Mouse (Mus musculus): Measurements from ENCODE around the gene Pygl. TPM values are rescaled to one million over a fixed set of nuclear protein-coding genes. Genes with fewer than 3 reads are reported as not detected.

Gene Pygl
- total RNA-seq (2021), result 10 to 100 TPM; 13.9 to 15.9 TPM

DNA sequence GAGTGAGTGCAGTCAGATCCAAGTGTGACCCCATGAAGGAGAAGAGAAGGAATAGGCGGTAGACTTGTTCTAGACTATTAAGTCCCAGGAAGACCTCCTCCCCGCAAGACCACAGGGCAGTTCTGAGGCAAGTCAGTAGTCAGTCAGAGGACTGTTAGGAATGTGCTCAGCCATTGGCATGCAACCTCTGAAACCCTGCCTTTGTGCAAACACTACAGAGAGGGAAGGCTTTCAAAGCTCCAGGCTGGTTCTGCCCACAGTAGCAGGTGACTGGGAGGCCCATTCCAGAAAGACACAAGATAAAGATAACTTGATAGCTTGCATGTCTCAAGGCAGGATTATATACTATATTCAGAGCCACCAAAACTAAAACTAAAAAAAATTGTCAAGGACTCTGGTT lies at the start of gene Pygl:
Pygl (minus strand) TSS at position 195 of the 400 bp plus-strand sequence.
- no peak for DNase-seq

GRCm38 (mm10) chr12:70280930-70281329 lies 49.6 kb upstream of the Pygl start:
- no peak for DNase-seq

GRCm38 (mm10) chr12:70280381-70280780 lies 49.1 kb upstream of the Pygl start:
- no peak for DNase-seq

GRCm38 (mm10) chr12:70277071-70277939 lies 46.0 kb upstream of the Pygl start:
- no peak for DNase-seq

GRCm38 (mm10) chr12:70269724-70270123 lies 38.4 kb upstream of the Pygl start:
- DNase-seq, result no peak

DNA sequence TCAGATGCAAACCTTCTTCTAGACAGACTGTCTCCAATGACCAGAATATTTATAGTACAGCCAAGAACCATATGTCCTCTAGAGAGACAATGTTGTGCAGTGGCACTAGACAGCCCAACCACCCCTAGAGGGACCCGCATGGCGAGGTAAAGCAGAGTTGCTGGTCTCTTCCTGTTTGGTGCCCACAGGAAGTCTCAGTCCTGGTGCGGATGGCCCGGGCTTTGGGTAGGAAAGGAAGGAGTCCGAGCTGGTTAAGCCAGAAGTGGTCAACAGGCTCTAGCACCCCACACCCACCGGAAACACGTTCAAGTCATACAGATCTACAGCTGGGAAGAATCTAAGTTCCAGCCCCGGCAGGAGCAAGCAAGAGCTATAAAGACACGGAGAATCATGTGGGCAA lies 36.0 kb upstream of the Pygl start:
- DNase-seq, result peak; percentile 13

DNA sequence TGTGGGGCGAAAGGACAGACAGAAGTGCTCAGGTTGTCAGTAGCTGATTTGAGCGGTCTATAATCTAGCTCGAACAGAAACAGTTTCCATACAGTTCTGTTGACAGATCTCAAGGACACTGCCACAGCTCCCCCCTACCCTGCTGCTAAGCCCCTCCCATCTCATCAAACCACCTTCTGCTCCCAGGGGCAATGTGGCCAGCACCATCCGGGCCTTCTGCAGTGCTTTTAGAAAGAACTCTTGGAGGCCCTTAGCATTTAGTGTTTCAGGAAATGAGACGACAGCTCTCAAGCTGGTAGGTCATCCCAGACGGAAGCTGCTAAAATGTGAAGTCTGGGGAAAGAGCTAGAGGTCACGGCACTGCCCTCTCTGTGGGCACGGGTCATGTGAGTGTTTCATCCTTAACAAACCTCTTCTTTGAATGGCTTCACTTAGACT lies 35.2 kb upstream of the Pygl start:
- peak; percentile 19 for DNase-seq

- DNase-seq, result no peak
These were observed 32.4 kb upstream of the Pygl start for GRCm38 (mm10) chr12:70263721-70264120.

GRCm38 (mm10) chr12:70262271-70262953 lies 31.1 kb upstream of the Pygl start:
- no peak for DNase-seq

- no peak for DNase-seq
These were observed 20.1 kb upstream of the Pygl start for GRCm38 (mm10) chr12:70251210-70251884.

DNA sequence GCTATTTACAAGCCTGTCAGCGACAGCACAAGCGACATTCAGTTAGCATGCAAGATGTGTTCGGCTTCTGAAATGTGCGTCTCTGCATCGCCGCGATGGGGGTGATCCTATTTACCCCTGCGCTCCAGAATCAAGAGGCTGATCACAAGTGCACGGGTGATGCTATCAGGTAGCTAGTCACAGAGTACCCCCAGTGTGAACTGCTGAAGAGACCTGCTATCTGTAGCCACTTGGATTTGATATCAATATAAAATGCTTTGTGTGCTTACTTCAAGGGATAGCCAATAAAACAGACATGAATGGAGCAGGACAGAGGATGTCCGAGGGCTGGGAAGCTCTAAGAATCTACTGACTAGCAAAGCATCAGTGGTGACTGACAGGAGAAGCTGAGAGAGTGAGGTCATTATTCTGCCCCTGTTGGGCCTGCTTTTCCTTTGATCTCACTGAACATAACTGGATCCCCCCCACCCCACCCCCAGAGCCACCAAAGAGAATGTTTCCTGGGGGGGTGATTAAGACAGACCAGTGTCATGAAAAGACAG lies 18.4 kb upstream of the Pygl start:
- DNase-seq, result no peak

DNA sequence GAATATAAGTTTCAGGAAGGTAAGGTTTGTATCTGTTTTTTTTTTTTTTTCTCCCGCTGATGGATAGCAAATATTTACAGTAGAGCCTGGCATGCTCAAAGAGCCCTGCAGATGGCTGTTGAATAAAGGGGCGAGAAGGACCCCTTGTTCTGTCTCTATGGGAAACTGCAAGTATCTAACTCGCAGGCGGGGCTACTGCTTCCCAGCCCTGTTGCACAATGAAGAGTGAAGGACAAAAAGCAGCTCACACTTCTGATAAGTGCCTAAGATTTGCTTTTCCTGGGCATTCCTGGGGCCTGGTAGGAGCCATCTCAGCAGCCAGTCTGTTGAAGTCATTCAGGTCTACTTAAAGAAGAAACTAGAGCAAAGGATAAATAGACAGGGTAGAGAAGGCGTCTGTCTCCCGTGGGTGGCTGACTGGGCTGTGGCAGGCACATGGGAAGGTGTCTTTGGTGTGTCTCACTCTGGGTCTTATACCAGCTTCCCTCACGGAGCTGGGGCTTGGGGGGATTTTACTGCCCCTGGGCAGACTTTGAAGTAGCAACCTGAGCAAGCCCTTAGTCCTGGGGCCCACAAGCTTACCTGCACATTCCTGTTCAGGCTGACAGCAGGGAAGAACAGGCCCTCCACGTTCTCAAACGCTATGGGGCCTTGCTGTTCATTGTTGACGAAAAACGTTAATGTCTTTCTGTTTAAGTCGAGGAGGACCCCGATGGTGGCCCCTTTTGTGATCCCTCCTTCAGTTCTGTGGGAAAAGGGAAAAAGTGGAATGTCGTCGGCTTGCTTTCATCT lies 16.6 kb upstream of the Pygl start:
- no peak for DNase-seq

- DNase-seq, result no peak
These were observed 11.3 kb upstream of the Pygl start for GRCm38 (mm10) chr12:70242550-70242949.

DNA sequence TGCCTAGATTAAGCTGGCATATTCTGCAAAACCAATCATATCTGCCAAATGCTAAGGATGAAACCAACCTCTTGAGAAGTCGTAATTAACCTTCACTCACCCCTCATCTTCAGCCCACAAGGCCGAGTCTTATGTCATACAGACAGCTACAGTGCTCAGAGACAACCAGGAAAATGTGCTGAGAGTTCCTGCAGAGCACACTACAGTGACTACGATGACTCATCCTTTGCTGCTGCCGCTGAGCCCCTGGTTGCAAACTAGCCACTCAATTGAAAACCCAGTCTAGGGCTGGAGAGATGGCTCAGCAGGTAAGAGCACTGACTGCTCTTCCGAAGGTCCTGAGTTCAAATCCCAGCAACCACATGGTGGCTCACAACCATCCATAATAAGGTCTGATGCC lies 8.5 kb upstream of the Pygl start:
- no peak for DNase-seq

DNA sequence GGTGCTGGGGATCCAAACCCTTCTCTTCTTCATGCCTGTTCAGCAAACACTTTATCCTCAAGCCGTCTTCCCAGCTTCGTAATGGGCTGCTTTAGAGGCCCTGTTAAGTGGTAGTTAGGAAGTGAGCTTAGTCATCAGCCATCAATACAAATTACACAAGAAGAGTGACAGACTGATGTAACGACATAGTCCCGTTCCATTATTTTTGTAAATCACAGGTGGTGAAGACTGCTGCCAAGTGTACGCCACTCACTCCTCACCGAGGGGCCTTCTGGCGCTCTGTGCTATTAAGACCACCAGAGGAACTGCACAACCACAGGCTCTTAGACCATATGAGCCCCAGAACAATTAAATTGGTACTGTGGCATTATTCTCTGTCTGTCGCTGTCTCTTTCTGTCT lies 7.3 kb upstream of the Pygl start:
- DNase-seq, result no peak

GRCm38 (mm10) chr12:70234938-70235484 lies 3.7 kb upstream of the Pygl start:
- DNase-seq, result peak; percentile 83

GRCm38 (mm10) chr12:70234411-70234810 lies 3.1 kb upstream of the Pygl start:
- peak; percentile 62 for DNase-seq

GRCm38 (mm10) chr12:70233637-70234315 lies 2.5 kb upstream of the Pygl start:
- DNase-seq, result no peak

DNA sequence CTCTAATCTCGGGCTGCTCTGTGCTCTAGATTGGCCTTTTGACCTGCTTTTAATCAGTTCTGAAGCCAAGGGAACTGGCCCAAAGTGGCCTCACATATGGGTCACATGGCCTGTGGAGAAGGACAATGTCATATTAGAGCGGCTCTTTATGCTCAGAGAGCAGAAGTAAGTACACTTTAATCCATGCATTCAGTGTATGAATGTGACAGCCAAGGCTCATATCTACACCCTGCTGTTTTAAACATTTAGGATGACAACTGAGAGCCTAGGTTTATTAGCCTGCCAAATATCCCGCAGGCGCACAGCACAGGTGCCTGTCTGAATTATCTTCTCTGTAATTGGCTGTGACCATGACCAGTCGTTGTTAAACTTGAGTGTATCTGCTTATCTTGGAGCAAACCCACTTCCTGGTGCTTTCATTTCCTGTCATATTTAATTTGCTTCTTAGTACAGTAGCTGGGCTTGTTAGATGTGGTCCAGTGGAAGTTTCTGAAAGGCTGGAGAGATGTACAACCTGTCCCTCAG lies 794 bp upstream of the Pygl start:
- DNase-seq, result no peak

GRCm38 (mm10) chr12:70228155-70228554 lies 3.1 kb downstream of the Pygl start:
- DNase-seq, result no peak

Measured in heart, postnatal 4 days (tissue).